Mouse (Mus musculus) C2C12 (cell line): ENCODE data around the gene Atg2b.

Experiments
- CEBPB ChIP-seq: IDR thresholded peaks from one replicate; pipeline ENCODE4 v1.6.1; 2011; ENCODE audit warnings: low read depth, mild to moderate bottlenecking, control low read depth, moderate library complexity
- CTCF ChIP-seq: IDR thresholded peaks from one replicate; pipeline ENCODE4 v1.5.1; 2011; ENCODE audit not compliant: control insufficient read depth, insufficient read depth, insufficient read length
- FOSL1 ChIP-seq: IDR thresholded peaks from one replicate; pipeline ENCODE4 v1.8.0; 2011; ENCODE audit warnings: mild to moderate bottlenecking, low read length; ENCODE audit not compliant: poor library complexity, insufficient read depth, severe bottlenecking
- MAX ChIP-seq: IDR thresholded peaks from one replicate; pipeline ENCODE4 v1.6.1; 2011; ENCODE audit warnings: mild to moderate bottlenecking, control low read depth
- MYOD1 ChIP-seq: IDR thresholded peaks from one replicate; pipeline ENCODE4 v1.6.1; 2011; ENCODE audit warnings: low read depth; ENCODE audit not compliant: control insufficient read depth, insufficient read length
- MYOG ChIP-seq: IDR thresholded peaks from one replicate; pipeline ENCODE4 v1.6.1; 2011; ENCODE audit not compliant: control insufficient read depth, insufficient read length; ENCODE audit errors: extremely low read depth
- USF1 ChIP-seq: IDR thresholded peaks from one replicate; pipeline ENCODE4 v1.6.1; 2011; ENCODE audit warnings: low read depth, mild to moderate bottlenecking, control low read depth, moderate library complexity

- TF ChIP-seq USF1, result no peak
- TF ChIP-seq CTCF, result no peak
- TF ChIP-seq FOSL1, result no peak
- TF ChIP-seq MYOD1, result no peak
- no peak for TF ChIP-seq MYOG
- peak; percentile 36 for TF ChIP-seq MAX
- TF ChIP-seq CEBPB, result no peak
Observed at GRCm38 (mm10) chr12:105685001-105685691, at the start of gene Atg2b.
